Mouse (Mus musculus) forelimb bud, embryonic 11.5 days (tissue): ENCODE measurements around the gene Fn3k.
A peak's percentile ranks its signal among the peaks of the same experiment; 100 is the strongest.

Experiments
- DNase-seq: peaks from one replicate; pipeline ENCODE4 v3.0.0-alpha.2; 2012; ENCODE audit warnings: low read depth, low spot score

Gene Fn3k

DNA sequence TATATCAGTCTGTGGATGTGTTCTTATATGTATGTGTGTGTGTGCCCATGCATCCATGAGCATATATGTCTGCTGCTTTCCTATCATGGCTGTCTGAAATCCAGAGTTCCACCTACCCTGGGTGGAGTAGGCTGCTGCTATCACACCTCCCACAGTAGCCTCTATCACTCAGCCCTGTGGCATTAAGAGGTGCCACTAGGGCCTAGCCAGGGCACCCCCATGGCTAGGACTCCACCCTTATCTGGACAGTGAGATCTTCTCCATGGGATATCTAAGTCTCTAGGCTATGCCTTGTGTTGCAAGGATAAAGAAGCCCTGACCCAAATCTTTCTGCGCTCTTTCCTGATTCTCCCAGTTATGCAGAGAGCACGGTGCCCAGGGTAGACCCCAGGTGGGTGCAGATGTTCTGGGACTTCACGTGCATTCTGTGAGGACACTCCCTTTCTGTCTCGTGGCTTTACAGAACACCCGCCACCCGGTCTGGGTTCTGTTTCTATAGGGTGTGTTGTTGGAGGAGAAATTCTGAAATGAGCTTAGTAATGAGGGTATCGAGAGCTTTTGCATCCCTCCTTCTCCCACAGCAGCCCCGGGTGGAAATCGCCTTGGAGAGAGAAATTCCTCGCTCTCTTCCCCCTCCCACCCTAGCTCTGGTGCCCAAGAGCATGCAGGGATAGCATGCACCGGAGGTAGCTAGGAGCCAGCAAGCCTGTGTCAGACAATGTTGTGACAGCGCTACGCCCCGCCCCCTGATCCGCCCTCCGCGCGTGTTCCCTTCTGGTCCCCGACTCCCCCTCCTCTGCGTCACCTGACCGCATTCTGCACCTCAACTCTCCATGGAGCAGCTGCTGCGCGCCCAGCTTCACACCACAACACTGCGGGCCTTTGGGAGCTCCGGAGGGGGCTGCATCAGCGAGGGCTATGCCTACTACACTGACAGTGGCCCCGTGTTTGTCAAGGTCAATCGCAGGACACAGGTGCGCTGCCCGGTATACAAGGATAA, at the start of gene Fn3k:
Fn3k (plus strand) TSS at position 758 of the 1,000 bp plus-strand sequence.
- DNase-seq = peak; percentile 48

DNA sequence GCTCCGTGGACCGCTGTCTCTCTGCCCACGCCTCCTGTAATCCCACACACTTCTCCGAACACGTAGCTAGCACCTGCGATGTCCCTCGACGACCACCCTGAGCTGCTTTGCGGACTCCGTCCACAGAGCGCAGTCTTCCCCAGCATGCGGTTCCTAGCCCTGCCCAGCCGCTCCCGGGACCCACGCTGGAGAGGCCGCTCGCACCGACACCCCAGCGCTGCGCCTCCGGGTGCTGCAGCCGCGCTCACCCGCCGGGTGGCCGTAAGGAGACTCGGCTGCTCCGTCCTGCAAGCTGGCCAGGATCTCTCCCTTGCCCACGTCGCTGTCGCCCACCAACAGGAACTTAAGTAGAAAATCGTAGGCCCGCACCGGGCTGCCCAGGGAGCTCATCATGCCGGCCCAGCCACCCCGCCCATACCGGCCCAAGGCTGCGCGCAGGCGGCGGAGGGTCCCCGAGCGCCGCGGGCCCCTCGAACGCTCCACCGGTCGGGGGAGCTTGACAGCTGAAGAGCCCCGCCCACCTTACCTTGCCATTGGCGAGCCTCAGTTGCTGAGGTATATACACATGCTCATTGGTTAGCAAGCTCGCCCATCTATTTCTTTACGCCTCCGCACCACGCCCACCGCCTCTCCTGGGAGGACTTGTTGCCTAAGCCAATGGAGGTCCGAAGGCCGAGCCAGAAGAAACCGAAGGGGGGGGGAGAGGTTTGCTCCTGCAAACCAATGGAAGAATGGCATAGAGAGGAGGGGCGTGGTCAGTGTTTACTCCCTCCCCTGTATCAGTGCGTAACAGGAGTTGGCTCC, 46.8 kb upstream of the Fn3k start, which contains the start of gene Rab40b:
Rab40b (minus strand) TSS at position 502 of the 804 bp plus-strand sequence.
- peak; percentile 93 for DNase-seq

DNA sequence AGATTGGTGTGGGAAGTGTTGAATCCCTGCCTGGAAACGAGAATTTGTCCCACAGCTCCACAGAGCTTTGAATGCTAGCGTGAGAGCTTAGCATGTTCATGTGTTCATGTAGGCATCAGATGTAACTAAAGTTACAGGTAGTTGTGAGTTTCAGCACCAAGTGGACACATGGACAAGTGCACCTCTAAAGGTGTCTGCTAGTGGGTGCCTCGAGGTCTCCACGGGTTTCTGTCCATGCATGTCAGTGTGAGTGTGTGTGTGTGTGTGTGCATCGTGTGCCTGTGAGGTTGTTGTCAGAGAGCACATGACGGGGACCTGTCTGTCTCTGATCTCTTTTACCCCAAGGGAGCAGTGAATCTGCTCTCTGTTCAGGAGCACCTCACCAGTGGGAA, 46.2 kb upstream of the Fn3k start:
- no peak for DNase-seq

DNA sequence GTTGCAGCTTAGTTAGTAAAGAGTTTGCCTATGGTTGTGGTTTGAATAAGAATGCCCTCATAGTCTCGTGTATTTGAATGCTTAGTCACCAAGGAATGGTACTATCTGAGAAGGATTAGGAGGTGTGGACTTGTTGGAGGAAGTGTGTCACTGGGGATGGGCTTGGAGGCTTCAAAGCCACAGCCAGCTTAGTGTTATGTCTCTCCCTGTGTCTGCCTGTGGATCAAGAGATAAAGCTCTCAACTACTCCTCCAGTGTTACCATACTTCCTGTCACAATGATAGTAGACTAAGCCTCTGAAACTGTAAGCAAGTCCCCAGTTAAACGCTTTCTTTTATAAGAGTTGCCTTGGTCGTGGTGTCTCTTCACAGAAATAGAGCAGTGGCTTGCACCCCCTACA, 43.9 kb upstream of the Fn3k start:
- no peak for DNase-seq

DNA sequence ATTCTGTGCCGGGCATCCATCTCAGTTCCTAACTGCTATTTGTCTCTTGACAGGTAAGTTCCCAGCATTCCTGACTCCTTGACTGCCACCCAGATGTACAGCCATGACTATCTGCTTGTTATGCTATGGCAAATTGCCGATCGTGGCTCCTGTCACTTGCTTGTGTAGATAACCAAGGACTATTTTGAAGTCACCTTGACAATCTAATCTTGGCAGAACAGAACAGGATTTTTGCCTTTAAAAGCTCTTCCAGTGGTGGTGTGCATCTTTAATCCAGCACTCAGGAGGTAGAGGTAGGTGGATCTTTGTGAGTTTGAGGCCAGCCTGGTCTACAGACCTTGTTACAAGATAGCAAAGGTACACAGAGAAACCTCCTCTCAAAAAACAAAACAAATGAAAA, 42.3 kb upstream of the Fn3k start:
- DNase-seq = no peak

DNA sequence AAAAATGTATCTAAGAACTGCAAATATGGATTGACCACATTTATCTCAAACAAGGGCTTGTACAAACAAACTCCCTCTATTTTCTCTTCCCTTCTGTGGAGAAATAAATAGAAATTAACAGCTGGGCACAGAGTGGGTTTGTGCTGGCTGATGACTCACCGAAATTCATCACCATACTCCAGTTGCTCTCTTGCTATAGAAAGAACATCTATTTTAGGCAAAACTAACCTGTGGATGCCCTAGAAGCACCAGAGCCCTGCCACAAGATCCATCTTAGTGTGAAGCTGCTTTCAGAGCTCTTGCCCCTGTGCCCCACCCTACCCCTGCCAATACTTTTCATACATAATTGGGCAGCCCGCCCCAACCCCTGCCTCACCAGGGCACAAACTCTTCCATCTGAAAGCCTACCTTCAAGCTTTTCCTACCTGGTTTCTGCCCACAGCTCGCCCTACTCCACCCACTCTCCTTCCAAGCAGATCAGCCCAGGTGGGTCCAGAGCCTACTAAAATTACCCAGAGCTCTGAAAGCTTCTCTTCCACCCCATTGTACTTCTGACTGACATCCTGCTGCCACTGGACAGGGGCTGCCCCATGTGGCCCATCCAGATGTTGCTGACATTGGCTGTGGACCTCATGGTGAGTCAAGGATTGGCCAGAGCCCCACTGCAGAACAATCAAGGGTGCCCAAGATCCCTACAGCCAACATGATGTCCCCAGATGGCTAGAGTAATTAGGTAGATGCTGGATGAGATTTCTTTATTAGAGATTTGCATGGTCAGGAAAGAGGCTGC, 27.2 kb upstream of the Fn3k start:
- DNase-seq = no peak

DNA sequence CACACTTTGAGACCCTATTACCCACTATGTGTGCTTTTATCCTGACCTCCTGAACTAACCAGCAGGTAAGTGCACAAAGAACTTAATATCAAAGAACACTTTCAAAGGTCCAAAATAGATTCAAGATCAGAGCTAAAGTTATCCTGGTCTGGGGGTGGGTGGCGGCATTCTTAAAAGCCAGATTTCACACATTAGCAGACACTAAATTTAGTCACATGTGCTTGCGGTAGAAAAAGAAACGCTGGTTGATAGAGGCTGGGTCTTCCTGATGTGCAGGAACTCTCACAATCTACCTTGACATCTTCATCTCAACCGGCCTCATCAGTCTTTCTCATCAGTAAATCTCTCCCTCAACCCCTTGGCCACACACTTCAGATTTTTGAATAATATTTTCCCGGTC, 20.0 kb upstream of the Fn3k start:
- DNase-seq = no peak

DNA sequence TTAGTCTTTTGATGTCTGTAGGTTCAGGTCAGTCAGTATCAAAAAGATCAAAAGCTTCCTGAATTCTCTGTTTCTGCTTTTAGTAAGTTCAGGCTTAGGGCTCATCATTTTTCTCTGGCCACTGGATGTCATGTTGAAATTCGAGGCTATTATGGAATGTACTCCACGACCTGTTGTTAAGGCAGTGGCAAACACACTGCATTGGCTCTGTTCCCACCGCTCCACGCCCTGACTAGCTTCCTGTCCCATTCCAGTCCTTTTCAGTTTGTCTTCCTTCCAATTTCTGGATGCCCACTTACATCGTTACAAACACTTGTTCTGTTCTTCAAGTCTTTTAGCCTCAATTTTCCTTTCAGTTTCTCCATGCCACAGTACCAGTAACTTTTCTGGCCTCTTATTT, 19.4 kb upstream of the Fn3k start:
- DNase-seq = no peak

DNA sequence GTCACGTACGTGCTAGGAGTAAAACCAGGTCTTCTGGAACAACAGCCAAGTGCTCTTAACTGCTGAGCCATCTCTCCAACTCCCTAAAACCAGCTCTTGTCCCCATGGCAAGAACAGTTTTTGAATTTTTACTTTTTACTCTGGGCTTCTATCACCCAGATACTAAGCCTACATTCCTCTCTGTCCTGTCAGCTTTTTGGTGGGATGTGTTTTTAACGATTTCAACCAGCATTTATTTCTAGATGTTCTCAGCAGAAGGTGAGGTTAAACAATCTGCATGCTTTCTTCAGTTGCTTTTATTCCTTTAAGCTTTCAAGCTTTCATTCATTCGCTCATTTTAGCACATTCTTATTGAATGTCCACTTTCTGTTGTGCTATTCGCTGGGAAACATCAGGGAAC, 16.7 kb upstream of the Fn3k start:
- no peak for DNase-seq

DNA sequence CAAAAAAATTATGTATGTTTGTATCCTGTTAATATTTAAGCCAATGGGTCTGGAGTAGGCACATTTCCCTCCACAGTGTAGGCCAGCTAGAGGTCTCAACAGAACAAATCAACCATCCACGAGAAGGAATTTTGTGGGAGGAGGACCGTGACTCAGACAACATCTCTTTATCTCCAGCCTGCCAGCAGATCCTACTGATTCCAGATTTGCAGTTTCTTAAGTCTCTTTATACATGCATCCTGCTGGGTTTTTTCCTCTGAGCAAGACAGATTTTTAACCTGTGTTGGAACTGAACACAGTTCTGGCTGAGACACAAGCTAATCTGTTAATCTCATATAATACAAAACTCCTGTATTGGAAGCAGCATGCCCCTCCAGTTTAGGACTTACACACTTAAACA, 15.8 kb upstream of the Fn3k start:
- DNase-seq = no peak

DNA sequence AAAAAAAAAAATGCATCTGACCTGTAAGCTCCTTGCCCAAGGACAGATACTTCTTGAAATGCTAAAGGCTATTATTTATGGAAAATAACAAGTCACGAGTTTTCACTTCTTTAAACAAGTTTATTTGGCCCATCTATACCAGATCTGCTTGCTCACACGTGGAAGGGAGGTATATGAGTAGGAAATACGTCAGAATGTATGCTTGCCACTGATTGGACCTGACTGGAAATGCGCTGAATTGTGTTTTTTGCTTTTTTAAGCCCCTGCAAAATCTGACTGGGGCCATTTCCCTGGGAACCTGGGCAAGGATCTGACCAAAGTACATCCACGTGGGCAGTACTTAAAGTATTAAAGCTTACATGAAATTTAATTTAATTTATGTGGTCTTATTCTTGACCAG, 14.3 kb upstream of the Fn3k start:
- no peak for DNase-seq

DNA sequence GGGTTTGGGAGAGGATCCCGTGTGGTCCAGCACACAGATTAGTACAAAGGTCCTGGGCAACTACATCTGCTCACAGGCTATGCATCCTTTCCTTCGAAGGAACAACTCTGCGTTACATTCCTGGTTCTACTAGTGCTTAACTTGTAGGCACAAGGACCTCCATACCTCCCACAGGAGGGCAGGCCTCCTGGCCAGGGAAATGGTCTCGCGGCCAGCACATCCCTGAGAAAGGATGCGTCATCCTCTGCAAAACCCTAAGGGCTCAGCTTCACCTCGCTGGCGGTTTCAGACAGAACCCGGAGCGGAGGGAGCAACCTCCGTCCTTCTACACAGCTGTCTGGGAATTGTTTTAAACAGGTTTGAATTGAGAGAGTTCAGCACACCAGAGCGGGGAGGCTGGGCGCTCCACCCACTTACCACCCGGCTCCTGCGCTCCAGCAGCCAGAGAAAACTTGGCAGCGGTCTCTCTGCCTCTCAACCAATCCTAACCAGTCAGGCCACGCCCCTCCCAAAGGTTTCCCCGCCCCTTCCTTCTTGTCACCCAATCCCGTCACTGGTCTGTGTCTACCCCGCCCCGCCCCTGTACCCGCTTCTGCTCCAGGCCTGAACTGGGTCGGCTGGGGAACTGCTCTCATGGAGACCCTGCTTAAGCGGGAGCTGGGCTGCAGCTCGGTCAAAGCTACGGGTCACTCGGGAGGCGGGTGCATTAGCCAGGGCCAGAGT, 13.7 kb upstream of the Fn3k start, which contains the start of gene Fn3krp:
Fn3krp (plus strand) TSS at position 572 of the 723 bp plus-strand sequence.
- peak; percentile 96 for DNase-seq

DNA sequence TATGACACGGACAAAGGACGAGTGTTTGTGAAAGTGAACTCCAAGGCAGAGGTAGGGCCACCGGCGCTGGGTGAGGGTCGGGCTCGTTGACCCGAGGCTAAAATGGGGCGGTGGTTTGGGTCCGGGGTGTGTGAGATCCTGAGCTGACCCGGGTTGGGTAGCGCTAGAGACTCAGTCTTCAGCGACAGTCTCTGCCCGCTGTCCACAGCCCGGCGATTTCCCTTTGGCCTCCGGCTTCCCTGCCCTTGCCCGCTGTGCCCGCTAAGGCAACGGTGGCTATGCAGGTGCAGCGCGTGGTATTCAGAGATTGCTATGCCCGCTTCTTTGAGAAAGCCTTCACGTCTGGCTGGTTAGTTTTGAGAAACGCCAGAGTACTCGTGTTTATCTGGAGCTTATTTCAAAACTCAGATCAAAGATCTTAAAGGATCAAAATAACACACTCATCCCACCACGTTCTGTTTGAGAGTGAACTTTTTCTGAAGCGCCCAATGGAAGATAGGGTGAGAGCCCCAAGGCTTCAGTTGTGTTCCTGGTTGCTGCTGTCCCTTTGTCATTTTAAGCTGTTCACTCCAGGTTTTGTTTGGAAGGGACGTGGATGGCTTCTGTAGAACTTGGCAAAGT, 13.1 kb upstream of the Fn3k start:
- no peak for DNase-seq

DNA sequence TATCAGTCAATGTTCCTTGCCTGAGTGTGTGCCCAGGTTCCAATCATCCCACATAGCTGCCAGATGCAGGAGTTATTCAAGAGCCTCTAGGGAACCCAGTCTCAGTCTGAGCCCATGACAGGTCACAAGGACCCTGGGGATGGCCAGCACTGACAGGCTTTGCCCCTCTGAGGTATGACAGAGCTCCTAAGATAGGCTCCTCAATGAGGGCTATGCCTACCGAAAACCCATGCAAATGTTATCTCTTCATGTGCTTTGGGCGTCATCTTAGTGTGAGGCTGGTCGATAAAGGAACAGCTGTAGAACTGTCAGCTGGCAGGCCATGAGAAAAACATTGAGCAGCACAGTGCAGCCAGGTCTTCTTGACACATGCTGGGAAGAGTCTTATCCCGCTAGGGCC, 1.3 kb upstream of the Fn3k start:
- DNase-seq = no peak

DNA sequence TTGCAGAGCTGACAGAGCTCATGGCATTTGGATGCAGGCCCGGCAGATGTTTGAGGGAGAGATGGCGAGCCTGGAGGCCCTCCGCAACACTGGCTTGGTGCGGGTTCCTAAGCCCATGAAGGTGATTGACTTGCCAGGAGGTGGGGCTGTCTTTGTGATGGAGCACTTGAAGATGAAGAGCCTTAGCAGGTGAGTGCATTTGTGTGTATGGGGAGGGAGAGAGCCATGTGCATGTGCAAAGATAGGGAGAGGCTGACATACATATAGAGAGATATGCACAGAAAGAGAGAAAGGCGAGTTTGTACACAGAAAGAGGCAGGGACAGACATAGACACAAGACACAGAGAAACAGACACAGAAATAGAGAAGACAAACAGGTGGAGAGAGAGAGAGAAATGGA, 2.5 kb downstream of the Fn3k start:
- no peak for DNase-seq

DNA sequence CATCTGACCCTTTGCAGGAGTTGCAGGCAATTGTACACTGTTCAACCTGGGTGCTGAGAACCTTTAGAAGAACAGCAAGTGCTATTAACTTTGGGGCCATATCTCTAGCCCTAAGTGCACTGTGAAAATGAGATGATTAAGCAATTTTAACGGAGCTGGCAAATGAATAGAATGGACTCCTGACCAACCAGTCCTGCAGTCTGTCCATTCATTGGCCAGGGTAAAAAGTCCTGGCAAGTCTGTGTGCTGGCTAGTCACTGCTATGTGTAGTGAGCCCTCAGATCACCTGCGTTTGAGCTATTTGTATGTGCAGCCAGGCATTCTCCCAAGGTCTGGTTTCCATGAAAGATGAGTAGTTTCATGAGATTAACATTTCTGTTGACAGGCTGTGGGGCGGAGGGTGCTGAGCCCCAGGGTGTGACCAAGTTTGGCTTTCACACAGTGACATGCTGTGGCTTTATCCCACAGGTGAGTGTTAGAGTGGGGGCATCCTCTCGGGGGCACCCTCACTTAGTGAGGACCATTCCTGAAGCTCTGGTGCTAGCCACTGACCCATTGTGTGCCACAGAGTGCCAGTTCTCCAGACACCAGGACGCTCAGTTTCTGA, 5.1 kb downstream of the Fn3k start:
- no peak for DNase-seq

DNA sequence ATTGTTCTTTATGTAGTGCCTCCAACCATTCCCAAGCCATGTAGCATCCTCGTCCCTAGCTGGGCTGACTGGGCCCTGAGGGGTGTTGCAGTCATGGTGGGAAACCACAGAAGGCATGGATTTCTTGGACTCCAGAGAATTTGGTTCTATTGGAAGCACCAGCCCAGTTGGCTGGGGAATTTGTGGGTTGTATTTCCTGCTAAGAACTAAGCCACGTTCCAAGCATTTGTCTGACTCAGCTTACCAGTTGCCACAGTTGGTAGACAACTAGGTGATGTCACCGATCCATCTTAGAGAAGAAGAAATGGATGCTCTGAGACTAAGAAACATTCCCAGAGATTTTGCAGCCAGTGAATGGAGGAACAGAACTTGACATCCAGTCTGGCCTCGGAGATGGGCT, 6.9 kb downstream of the Fn3k start:
- no peak for DNase-seq

DNA sequence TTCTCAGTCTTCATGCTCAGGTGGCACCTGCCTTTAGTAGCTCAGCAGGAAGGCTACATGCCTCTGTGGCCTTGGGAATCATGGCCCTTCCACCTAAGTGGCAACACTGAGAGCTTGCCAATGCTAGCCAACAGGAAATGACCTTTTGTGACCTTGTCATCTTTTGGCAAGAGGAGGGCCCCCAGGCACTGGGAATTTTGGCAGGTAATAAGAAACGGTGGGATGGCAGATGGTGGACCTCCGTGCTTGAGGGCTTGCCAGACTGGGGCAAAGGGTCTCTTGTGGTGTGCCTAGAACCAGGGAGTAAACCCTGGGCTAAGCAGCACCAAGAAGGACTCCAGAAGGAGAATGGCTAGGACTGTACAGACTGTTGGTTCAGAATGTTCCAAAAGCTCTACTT, 7.4 kb downstream of the Fn3k start:
- no peak for DNase-seq

DNA sequence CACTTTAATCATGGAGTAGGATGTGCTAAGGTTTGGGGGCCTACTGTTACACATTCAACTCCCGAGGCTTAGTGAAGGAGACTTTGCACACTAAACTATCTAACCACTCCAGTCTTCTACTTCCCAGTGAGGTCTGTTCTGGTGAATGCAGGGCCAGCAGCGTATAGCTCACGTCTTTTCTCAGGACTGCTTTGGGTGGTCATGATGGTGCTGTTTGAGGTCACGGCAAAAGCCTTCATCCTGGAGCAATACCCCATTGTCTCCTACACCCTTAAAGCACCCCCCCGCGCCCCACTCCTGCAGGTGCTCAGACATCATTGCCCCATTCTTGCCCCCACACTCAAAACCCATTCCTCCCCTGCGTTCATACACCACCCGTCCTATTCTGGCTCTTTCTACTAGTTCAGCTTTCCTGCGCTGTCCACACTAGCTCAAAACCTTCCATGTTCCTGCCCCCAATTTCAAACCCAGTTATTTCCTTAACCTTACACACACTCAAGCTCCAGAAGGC, 16.6 kb downstream of the Fn3k start:
- no peak for DNase-seq
